Mouse (Mus musculus) c-Kit-negative CD71-positive TER-119-positive erythroid progenitor cells, embryonic 14.5 days (primary cell): Measurements from ENCODE around the gene Fbxw4.
"Not testable (repeated sequence)": the region's sequence is repeated elsewhere in the genome, so short reads cannot be mapped to it uniquely, and the experiment has no call there.

Experiments used
- DNase-seq: peaks from one replicate; pipeline ENCODE4 v3.0.0-alpha.2; 2013; ENCODE audit warnings: low read depth, low spot score

Gene Fbxw4

DNA sequence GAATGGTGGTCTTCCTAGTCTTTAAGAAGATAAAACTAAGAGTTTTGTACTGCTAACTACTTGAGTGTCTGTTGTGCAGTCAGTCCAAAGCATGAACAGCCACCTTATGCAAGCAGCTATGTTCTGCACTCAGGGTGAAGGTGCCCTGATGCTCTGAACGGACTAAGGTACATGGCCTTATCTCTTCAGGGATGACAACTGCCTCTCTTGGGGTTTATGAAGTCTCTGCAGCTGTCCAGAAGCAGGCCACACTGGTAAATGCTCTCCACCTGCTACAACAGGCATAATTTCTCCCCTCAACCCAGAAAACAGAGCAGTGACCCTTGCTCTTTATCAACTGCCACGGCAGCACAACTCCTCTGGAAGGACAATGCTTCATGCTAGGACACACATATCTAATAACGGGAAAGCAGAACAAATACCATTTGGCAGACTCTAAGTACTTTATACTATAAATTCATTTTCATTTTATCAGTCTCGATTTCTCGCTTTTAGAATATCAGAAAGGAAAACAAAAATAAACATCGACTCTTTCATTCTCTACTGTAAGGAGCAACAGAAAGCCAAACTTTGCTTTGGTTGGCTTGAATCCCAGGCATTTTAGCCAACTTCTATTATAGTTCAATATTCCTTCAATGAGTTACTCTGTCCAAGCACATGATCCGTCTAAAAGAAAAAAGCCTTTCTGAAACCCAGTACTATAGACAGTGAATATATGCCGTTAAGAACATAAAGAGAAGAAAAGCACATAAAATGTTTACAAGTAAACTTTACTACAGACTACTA, 3.1 kb downstream of the Fbxw4 start:
- DNase-seq, result peak; percentile 37

DNA sequence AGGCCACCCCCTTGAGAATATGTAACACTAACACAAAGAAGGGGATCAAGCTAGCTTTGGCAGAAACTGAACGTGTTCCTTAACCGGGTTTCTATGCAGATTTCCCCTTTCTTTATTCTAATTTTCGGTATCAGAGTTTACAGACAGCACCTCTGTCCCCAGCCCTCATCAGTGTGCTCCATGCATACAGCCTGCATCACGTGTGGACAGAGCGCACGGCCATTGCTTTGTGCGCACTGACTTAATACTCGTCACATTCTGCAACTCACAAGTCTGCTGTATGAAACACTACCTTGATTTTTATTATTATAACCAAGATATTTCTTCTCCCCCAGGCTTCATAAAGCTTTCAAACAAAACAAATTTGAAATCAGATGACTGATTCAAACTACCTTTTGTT, 4.2 kb downstream of the Fbxw4 start:
- no peak for DNase-seq

DNA sequence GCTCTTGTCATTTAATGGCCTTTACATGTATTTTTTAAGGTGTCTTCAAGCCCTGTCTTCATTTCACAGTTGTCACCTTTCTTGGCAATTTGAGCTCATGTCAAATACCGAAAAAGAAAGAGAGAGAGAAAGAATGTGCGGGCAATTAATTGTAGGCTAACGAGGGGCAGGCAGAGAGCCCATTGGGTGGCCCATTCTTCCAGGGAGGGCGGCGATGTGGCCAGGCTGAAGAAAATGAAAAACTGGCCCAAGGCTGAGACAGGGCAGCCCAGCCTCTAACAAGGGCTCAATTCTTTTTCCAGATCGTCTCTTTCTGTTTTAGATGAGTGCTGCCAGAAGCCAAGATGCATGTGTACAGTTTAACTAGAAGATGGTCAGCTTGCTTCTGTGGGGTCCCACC, 6.1 kb downstream of the Fbxw4 start:
- DNase-seq, result no peak

DNA sequence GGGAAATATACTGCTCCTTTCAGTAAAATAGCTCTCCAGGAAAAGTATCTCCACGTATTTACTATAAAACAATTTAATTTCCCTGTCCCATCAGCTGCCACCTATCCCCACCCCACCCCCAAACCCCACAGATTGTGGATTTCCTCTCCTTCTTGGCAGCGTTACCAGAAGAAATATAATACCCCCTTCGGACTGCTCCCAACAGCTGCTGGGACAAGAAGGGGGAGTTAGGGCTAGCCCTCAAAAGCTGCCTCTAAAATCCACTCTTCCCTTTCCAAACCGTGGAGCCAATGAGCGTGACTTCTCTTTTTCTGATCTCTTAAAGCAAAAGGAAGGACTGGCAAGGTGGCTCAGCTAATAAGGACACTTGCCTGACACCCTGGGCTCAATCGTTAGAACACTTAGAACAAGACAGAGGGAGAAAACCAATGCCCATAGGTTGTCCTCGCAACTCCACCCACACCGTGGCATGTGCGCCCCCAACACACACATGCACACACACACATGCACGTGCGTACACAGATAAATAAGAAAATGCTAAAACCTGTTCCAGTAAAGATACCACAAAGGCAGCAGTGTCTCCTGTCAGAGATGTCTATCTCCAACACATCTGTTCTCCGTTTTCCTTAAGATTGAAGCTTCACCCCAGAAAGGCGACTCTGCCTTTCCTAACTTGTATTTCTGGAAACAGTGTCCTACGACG, 7.7 kb downstream of the Fbxw4 start:
- DNase-seq, result no peak

DNA sequence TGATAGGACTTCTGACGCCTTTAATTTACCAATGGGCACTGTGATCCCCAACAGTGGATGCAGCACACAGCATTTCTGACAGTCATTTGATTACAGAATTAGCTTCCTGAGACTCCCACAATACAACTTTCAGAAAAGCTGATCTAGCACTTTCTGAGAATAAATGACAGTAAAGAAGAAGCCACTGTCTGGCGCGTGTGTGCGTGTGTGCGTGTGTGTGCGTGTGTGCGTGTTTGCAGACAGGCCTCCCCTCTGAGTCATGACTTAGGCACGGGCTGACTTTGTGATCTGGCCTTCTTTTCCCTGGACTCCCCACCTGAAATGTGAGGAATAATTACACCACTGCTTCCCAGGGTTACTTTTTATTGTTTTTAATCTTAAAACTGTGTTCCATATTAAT, 8.6 kb downstream of the Fbxw4 start:
- no peak for DNase-seq

DNA sequence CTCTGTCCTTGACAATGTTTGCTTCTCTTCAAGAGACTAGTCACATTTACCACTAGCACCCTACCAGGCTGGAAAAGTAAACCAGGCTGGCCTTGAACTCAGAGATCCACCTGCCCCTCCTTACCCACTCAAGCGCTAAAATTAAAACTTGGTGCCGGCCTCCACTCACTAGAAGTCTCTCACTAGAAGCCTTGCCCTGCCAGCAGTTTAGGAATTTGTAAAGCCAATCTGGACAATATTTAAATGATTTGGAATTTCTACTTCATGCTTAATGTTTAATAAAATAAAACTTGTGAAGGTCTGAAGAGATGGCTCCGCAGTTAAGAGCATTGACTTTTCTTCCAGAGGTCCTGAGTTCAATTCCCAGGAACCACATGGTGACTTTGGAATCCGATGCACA, 10.3 kb downstream of the Fbxw4 start:
- DNase-seq, result no peak

DNA sequence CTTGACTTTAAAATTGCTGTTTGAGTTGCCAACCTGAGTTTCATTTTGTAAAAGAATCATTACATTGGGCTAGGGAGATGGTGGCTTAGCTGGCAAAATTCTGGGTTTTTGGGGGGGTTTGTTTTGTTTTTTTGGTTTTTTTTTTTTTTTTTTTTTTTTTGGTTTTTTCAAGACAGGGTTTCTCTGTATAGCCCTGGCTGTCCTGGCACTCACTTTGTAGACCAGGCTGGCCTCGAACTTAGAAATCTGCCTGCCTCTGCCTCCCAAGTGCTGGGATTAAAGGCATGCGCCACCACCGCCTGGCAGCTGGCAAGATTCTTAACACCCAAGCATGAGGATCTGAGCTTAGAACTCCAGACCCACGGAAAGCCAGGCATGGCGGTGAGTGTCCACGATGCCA, 11.6 kb downstream of the Fbxw4 start:
- not testable (repeated sequence) for DNase-seq

DNA sequence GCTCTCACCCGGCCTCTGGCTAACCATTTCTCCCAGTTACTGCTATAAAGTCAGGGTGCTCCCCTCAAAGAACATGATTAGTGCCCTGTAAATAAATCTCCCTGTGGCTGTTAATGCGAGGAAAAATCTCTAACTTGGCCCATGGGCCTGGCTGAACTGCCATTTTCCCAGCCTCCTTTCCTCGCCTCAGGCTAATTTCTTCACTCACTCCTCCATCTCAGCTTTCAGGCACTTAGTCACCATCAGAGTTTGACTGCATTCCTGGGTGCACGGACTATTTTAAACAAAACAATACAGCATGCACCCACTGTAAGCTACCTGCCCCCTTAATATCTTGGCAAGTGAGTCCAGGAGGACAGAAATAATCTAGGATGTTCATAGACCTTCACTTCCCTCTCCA, 13.2 kb downstream of the Fbxw4 start:
- no peak for DNase-seq

DNA sequence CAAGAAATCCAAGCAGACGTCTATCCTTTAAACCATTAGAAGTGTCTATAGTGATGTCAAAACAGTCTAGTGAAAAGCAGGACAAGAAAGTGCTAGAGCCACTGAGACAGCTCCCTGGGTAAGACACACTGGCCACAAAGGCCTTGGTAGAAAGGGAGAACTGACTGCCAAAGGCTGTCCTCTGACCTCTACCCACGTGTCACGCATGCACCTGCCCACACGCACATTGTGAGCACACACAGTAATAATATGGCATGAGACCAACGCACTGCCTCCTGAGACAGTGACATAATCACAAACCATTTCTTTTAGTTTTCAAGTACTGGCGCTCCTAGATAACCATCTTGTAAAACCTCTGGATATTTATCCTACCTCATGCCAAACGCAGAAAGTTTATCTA, 19.4 kb downstream of the Fbxw4 start:
- no peak for DNase-seq

DNA sequence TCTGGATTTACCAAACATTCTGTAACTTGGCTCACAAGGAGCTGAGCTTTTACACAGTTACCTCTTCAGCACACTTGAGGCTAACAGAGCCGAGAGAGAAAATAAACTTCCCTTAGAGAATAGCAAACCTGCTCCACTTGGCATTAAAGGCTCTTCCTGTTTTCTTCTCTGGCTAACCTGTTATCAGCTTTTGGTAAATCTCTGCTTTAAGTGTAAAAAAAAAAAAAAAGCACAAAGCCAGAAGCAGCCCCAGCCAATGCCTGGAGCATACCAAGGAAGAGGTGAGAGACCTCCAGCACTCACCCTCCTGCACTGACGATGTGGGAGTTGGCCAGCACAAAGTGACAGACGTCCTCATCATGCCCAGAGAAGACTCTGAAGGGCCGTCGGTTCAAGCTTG, 24.2 kb downstream of the Fbxw4 start:
- DNase-seq, result no peak

DNA sequence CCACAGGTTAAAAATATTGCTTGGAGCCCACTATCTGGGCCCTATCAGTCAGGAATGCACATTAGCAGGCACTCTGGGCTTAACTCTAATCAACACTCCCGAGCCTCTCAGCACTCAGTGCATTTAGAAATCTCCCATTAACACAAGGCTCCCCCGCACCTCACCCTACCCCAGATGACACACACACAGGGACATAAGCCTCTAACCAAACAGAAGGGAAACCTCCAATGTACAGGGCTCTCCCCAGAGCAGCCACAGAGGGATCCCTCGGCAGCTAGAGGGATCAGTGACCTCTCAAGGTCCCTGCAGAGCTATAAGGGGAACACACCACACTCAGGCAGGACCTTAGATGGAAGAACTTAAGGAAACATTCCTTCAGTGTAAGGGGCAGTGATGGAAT, 28.5 kb downstream of the Fbxw4 start:
- DNase-seq, result no peak

DNA sequence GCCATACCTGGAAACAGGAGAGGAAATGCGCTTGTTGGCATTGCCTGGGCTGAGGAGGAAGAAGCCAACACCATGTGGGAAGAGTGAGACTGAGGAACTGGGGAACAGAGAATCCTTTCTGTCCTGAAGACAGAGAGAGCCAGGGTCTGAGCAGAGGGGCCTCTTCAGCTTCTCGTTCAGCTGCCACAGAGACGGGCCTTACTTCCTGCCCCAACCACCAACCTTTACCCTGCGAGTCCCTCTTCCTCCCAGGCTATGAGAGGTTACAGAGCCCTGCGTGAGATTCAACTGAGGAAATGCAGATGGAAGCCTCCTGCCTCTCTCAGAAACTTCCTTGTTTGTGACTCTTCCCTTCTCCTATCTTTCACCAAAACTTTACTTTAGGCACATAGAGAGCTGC, 29.2 kb downstream of the Fbxw4 start:
- DNase-seq, result no peak

DNA sequence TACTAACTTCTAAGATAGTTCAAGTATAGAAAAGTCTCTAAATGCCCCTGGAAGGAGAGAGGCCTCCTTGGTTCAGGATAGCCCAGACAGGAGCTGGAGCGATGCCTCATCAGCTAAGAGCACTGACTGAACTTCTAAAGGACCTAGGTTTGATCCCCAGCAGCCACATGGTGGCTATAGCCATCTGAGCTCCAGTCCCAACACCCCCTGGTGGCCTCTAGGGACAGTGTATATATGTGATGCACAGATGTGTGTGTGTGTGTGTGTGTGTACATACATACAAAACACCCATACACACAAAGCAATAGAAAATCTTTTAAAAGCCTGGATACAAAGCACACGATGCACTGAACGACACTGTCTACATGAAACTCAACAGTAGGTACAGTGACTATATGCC, 30.9 kb downstream of the Fbxw4 start:
- DNase-seq, result no peak

DNA sequence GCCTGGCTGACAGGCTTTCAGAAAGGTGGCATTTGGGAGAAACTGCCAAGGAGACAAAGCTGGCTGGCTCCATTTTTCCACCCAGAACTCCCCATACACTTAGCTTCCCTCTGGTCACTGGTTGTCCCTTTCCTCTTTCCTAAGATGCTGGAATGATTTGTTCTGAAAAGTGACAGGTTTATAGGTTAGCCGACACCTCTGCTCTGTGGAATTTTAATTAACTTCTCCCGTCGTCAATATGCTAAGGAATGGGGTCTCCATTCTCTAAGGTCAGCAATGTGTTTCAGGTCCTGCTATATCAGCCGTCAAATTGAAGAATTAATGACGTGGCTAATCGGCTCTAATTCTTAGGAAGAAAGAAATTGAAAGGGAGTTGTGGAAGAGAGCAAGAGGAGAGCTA, 31.5 kb downstream of the Fbxw4 start:
- DNase-seq, result no peak

DNA sequence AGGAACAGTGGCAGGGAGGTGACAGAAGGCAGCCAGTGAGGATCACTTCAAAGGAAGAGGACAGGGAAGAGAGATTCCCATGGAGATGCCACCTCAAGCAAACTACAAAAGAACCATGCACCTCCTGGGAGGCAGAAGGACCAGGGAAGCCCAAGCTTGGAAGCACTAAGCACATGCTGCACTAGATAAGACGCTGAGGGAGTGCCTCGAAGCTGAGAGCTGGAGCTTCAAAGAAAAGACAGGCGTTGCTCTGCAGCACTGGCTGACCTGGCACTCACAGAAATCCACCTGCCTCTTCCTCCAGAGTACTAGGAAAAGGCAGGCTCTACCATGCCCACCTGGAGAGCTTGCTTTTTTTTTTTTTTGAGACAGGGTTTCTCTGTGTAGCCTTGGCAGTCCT, 33.1 kb downstream of the Fbxw4 start:
- DNase-seq, result no peak

DNA sequence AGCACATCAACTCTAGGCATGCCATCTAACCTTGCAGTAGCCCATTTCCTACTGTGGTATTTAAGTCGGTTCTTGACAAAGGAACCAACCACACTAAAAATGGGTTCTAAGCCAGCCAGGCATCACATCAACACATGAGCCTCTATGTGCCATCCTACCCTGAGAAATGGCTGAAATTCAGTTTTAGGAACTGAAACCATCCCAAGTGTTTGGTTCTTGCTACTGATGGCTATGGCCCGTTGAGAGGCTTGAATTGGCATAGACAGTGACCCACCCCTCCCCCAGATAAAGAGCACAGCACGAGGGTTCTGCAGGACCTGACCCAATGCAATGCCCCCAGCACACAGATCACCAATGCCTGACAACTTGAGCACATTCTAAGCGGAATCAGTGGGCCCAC, 36.4 kb downstream of the Fbxw4 start:
- no peak for DNase-seq

DNA sequence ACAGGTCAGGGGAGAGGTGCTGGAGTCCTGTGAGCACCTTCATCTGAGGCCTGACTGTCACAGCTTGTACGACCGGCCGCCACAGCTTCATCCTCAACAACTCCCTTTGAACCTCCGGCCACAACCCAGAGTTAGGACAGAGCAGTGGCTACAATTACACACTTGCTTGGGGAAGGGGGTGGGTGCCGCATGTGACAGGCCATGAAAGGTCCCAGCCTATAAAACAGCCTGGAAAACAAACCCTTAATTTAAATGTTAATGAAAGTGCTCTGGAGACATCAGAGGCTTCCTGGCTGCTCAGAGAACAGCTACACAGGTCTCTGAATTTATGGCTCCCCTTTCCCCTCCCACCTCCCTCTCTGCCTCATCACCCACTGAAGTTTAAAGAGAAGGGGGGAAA, 38.0 kb downstream of the Fbxw4 start:
- DNase-seq, result no peak

DNA sequence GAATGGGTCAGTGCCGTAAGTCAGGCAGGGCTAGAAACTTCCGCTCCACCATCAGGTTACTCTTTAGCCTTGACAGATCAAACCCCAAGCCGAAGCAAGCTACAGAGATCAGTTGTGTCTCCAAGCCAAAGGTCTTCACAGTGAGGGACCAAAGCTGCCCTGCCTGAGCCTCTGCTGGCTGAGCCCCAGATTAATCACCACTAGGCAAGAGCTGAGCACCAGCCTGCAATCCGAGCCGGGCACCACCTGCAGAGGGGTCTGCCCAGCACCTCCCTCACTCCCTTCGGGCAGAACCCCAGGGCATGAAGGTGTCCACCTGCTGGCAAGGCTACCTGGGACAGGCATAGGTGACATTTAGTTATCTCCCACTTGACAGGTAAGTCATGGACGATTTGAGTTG, 39.1 kb downstream of the Fbxw4 start:
- no peak for DNase-seq

DNA sequence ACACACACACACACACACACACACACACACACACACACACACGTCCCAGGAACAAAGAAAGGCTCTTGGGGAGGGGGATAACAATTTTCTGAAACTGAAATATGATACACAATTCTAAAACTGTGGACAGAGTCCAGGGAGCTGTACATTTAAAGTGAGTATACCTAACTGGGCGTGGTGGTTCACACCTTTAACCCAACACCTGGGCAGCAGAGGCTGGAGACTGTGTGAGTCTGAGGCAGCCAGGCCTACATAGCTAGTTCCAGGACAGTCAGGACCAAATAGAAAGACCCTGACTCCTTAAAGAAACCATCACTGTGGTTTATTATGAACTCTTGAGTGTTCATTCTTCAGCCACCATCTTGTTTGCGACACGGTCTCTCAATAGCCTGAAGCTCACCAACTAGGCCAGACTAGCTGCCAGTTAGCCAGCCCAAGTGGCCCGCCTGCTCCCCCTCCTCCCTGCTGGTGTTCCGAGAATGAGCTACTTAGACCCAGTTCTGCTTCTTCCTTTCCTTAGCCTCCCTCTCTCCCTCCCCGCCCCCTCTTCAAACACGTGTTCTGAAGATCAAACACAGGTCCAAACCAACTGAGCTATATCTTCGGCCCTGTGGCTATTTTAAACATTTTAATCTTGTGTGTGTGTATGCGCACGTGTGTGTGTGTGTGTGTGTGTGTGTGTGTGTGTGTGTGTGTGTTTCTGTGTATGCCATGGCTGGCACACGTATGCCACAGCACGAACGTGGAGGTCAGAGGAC, 40.2 kb downstream of the Fbxw4 start:
- DNase-seq, result no peak

DNA sequence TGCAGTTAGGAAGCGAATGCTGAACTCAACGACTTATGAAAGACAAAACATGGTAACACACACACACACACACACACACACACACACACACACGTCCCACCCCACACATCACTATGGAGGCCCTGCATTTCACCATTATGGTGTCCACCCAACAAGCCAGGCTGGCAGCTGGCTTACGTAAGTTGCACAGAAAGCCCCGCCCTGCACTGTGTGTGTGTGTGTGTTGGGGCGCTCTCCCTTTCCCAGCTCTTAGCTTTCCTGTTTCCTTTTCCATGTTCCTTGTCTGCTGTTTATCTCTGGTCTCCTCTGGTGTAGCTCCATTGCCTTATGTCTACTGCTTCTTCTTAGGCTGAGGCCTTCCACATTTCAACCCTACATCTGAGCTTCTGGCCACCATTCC, 41.9 kb downstream of the Fbxw4 start:
- DNase-seq, result no peak

DNA sequence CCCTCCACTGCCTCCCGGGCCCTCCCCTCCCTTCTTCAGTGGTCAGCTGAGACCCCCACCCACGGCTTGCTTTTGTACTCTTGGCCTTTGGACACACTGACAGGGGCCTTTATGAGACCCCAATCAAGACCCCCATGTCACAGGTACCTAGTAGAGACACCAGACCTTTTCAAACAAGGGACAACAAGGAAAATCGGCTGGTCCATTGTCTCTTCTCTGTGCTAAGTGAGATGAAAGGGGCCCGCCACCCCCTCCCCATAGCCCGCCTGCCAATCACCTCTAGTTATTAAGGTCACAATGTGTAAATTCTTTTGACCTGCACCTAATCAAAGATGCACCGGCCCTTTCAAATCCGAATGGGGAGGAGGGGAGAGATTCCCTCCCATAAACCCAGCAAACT, 43.4 kb downstream of the Fbxw4 start:
- DNase-seq, result no peak

DNA sequence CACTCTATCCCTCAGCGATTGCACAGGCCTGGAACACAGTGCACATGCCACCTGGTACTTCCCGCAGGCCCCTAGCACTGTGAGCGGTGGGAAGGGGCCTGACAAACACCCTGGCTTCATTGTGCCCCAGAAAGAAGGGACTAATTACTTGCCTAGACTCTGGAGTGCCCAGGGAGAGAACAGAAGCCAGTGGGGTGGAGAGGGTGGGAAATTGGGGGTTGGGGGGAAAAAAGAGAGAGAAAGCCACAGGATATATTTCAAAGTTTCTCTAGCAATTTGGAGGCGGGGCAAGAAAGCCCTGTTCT, 43.9 kb downstream of the Fbxw4 start:
- no peak for DNase-seq
